Mouse (Mus musculus) A20 (cell line): ENCODE results near the gene Auts2.

Experiments
- DNase-seq: peaks from one replicate; pipeline ENCODE4 v3.0.0-alpha.2; 2011; ENCODE audit warnings: low read depth, low spot score

Gene Auts2

DNA sequence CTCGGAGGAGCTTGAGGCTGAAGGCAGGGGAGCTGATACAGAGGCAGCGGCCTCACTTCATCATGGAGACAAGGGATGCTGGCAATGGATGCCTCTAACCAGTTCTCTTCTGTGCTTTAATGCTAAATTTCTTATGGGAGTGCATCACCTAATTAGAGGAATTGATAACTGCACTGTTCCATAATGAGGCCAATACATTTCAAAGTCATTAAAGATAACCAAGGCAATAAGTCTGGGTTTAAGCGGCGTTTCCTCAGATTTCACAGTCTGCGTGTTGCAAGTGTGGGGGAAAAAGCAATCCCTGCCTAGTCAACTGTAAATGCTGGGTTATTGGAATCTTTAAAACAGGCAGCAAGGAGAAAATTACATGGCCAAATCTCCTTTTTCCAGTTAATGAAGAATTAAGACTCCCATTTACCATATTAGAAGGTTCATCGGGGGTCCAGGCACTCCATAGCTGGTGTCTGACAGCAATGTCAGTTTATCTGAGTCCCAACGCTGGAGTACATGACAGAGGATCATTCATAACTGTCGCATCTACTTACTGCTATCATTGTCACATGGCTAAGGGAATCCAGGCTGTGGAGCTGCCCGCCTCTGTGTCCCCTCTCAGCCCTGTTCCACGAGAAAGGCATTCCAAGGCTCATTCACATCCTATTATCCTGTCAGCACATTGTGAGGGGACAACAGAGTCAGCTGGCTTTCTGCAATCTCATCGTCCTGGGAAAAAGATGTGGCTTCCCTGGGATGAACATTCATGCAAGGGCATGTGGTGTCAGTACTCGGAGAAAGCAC, 623.0 kb downstream of the Auts2 start:
- no peak for DNase-seq

DNA sequence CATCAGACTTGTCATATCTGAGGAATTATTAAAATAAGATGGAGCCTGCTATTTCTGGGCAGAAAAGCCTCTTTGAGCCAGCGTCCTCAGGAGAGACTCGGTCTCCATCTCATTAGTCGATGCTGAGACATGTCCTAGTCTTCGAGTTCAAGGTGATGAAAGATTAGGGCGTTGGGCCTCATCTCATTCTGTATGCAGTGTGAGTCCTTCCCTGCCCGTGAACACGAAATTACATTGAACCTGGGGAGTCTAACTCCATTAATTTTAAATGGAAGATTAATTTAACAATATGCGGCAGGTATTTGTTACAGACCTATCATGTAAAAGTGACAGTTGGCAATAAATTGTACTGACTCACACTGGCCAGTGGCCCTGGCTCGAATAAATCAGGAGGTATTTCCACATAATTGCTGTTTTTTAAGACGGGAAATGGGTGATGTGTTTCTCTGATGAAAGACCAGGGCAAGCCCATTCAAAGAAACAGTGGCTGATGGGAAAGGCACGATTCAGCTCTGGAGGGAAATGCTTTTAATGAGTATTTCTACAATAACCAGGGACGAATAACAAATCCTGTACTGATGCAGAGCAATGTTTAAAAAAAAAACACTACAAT, 626.2 kb downstream of the Auts2 start:
- no peak for DNase-seq

DNA sequence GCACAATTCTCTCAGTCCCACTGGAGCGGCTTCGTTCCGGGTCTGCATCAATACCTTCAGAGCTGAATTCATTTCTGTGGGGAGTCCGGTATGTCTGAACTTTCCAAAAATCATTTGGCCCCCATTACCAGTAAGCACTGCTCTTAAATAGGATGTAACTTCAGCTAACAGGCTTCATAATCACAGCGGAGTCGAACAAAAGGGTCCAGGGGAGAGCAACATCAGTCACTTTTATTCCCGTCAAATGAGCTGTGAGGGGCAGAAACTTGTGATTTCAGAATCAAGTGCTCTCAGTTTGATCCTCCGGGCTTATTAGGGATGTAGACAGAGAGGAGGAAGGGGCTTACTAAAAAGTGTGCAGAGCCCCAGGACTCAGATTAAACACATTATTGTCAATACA, 629.6 kb downstream of the Auts2 start:
- no peak for DNase-seq

DNA sequence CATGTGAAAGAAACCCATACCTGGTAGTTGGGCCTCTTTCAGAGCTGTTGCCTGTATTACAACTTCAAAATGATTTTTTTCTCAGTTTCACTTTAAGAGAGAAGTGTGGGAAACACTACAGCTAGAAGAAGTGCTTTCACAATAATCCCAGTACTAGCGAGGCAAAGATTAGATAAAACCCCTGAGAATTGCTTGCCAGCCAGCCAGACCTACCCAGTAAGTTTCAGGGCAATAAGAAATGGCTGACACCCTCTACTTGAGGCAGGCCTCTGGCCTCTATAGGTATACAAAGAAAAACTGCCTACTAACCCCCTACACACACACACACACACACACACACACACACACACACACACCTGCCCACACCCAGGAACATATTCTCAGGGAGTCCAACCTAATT, 630.2 kb downstream of the Auts2 start:
- DNase-seq = no peak

DNA sequence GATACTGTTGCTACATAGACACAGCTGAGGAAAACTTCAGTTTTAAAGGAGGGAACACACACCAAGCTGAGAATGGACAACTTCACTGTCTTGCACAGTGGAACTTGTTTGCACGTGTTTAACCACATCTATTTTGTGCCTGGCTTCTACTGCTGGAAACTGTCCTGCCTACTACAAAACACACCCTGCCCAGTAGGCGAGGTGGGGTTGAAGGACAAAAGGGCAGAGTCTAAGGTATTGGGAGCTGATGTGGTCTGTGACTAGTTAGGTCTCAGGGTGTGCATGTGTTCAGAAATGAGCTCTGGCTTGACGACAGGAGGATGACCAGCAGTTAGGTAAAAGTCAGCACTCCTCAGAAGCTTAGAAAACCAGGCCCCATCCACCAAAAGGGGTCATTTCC, 636.8 kb downstream of the Auts2 start:
- DNase-seq = no peak

DNA sequence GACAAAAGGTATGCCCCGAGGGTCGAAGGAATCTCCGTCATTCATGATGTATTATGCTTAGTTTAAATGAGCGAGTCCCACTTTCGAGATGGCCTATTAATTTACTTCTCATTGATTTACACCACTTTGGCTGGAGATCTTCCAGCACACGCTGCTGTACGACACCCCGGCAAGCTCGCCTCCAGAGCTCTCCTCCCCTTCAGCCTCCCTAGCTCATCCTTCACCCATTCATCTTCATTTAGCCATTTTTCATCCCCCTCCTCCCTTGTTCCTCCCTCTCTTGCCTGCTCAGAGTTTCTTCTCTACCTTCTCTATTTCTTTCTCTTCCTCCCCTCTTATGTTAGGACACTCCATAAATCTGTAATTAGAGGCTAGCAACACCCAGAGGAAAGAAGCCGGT, 638.7 kb downstream of the Auts2 start:
- DNase-seq = no peak

DNA sequence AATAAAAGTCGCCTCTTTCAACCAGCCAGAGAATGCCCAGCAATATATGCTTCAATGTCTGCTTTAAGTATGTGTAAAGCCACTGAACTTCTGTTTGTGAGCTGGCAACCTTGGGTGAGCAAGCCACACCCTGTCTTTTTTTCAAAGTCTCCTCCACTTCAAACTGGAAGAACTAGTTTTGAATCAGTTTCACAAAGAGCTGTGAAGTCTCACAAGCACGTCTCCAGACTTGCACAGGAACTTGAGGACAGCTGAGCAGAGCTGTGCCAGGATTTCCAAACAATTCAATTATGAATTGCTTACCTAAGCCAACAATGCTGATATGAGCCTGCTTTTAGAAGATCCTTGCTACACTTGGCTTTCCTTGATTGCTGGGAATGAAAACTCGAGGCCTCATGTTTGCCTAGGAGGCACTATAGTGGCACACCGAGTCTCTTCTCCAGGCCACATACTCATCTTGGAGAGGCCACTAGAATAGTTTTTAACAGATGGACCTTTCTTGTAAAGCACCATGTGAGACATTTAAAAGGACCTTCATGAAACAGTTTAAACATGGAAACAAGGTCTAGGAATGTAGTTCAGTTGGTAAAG, 645.0 kb downstream of the Auts2 start:
- DNase-seq = no peak

DNA sequence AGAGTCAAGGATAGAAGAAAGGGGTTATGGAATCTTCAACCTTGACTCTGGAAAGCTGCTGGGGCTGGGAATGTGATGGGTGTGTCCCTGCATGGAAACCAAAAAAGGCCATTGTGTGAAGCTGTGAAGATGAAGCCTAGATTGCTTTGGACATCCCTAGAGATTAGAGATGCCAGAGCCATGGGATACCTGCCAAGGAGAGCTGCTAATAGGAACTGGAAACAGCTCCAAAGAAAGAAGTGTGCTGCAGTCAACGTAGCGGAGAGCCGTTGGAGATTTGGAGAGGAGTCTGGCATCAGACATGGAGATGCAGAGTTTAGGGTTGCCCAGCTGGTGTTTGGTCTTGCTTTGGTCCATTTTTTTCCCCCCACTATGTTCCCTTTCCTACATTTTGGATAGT, 656.5 kb downstream of the Auts2 start:
- DNase-seq = no peak

DNA sequence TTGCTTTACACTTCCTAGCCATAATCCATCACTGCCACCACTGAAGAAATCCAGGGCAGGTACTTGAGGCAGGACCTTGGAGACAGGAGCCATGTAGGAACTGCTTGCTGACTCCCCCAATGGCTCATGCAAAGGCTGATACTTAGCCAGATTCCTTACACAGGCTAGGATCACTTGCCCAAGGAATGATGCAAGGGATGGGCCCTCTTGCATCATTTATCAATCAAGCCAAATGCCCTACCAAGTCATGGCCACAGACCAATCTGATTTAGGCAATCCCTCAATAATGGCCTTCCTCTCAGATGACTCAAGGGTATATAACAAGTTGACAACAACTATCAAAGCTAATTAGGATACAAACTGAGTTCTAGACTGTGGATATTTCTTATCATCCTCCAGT, 666.6 kb downstream of the Auts2 start:
- DNase-seq = no peak

DNA sequence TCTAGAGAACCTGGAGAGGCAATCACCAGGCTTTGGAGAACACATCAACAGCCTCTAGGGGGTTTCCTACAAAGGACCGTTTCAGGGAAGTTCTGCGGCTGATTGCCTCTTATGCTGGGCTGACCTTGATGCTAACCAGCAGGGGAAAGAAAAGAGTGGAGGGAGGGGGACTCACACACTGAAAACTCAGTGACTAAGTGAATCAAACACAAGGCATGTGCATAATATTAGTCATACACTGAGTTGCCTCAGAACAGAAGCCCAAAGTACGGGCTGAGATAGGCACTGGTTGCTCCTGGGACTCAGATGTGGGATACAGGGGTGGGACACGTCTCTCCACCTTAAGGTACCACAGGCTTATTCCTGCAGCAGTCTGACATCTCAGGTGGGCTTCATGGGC, 667.2 kb downstream of the Auts2 start:
- DNase-seq = no peak

DNA sequence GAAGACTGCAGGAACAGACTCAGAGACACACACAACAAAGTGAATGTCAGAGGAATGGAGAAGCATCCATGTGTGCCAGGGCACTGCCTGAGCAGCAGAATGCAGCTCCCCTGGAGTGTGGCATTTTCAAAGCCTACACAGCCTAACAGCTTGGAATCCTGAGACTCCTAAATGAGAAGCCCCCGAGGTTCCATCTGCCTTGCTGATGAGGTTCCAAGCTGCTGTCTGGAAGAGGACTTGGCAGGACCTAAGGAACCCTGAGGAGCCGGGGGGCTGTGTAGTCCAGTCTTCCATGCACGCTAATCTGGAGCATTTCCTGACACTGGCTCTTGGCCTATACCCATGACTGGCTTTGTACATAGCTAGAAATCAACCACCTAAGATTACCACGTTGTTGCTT, 670.0 kb downstream of the Auts2 start:
- no peak for DNase-seq

DNA sequence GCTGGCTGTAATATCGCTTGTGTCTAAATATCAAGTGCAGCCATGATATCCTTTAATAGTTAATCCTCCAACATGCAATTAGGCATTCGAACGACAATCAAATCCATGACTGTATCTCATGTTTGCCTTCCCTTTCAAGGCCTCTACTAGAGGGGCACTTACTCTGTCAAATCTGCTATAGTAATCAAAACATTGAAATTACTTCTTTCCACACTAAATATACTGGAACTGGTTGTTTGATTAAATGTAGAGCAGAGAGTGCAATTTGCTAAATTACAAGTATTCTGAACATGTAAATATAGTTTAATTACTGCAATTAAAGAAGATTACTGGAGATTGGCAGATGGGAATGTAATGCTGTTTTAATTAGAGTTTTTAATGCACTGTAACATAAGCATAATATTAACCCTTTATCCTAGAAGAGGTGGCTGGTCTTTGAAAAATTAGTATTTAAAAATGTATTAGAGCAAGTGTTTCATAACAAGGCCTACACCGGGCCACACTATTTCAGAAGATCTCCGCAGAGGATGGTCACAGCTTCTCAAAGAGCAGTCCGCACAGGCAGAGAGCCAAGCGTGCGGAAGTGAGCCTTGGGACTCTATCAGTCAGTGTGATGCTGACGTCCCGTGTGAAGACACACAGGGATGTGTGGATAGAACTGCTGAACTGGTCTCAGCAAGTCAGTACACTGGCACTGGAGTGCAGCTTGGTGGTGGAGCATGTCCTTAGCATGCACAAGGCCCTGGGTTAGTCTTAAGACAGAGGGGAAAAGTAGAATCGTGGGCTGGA, 673.2 kb downstream of the Auts2 start:
- no peak for DNase-seq

DNA sequence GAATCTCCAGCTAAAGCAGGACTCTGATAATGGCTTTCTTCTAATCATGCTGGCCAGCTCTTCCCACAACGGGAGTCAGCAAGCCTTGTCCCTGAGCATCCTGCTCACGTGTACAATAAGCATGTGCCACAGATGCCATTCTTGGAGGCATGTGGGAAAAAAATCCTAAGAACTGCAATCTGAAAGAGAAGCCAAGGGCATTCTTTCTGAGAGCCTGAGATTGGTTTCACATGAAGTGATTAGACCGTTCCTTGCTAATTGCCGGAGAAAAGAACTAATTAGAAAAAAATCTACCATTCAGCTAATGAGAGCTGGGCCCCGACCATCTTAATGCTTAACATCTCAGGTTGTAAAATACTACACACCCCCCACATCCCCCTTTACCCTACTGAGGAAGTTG, 677.9 kb downstream of the Auts2 start:
- DNase-seq = no peak

DNA sequence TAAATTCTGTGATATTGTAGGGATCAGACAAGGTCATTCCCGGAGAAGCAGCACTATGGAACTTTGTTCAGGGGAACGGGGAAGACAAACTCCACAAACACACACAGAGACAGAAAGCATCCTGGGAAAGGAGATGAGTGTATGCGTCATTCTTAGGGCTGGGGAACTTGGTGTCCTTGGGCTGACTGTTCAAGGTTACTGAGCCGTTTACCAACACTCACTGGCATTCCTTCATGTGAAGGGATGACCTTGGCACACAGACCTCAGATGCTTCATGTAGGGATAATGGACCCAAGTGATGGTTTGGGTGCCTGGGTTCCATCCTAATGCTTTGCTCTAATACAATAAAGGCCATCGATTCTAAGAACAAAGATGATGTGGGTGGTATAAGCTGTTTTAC, 685.2 kb downstream of the Auts2 start:
- no peak for DNase-seq

DNA sequence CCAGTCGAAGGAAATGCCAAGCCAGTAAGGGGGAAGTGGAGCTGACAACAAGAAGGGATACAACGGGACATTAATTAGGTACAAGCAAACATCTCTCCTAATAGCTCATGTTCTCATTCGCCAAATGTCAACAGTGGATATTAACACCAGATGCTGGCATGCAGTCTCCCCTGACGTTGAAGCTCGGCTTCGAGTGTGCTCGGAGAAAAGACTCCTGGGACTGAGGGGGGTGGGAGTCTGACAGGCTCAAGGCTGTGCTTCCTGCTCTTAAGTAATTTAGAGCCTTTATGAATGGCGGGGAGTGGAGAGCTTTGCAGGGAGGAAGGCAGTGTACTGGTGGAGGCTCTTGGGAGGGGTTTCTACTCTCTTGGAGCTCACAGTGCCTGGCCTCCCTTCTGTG, 687.8 kb downstream of the Auts2 start:
- DNase-seq = no peak

DNA sequence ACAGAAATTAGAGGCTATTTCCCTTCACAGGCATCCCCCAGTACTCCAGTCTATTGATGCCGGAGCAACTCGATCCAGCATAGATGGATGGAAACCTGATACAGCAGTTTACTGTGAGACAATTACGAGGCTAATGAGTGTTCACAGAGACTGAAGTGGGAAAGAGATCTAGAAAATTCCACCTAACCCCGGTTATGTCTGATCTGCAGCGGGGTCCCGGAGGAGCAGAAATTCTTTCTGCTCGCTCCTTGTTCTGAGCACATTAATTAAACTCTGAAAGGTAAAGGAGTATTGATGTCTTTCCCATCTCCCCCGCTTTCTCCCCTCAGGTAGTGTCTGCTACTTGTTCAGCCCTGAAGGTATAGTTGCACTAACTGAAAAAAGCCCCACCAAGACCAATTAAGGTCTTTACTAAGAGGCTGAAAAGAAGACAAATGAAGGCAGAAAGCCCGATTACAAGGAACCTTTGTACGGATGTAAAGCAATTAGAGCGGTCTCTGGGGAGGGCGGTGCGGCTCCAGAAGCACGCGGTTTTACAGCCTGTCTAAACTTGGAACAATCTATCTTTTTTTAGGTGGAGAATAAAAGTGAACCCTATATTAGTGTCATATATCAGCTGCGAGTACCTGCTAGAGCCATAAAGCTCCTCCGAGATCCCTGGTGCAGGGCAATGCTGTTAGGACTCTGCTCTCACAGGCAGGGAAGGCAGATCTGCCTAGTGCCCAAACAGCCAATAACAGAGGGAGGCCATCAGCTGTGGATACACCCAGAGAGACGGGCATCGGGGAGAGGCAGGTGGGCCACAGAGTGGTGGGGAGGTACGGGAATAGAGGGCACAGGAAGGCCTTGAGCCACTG, 691.3 kb downstream of the Auts2 start:
- no peak for DNase-seq

DNA sequence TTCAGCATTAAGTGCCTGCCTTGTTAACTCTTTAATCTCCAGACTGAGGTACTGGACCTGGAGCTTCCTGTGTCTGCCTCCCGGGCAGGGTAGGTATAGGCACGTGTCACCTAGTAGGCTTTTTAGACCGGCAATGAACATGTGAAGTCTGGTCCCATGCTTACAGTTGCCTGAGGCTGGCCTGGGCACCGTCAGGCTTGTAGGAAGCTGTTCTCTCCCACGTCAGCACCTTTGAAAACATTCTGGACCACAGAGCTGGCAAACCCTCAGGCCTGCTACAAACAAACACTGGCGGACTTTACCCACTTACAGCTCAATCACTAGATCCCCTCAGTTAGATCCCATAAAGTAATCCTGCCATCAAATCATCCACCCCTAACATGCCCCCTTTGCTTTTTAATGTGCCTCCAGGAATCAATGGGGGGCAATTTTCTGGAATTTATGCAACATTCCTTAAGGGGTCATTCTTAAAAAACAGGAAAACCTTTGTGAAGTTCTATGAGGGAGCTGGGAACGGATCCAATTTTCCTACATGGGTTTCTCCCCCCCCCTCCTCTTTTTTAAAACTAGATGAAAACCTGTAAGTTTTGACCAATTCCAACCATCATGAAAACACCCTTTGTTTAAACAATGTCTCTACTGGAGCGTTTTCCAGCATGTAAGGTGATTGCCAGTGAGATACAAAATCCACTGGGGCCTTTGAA, 692.4 kb downstream of the Auts2 start:
- no peak for DNase-seq

DNA sequence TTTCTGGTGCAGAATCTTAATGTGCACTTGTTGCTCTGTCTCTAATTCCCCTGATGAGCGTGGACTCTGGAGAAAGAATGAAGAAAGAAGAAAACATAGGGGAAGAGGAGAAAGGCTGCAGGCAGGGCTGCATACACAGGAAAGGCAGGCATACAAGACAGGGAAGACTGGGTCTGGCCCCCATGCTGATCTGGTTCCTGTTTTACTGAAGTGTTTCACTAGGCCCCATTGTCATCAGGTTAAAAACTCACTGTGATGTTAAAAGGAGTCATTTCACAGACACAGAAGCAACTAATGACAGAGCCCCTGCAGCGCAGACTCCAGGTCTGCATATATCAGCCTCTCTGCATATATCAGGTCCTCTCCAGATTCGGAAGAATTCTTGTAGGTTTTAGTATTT, 693.5 kb downstream of the Auts2 start:
- DNase-seq = no peak

DNA sequence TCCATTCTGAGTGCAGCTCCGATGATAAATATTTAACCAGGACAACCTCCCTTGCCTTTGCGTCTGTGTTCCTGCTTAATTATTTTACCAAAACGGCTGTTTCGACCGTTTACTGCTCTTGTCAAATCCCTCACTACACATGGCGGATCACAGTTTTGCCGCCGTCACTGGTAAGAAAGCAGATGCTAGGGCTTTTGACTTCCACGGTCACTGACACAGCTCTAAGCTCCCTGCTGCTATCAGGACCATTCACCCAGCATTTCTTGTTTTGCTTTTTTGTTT, 698.7 kb downstream of the Auts2 start:
- no peak for DNase-seq

DNA sequence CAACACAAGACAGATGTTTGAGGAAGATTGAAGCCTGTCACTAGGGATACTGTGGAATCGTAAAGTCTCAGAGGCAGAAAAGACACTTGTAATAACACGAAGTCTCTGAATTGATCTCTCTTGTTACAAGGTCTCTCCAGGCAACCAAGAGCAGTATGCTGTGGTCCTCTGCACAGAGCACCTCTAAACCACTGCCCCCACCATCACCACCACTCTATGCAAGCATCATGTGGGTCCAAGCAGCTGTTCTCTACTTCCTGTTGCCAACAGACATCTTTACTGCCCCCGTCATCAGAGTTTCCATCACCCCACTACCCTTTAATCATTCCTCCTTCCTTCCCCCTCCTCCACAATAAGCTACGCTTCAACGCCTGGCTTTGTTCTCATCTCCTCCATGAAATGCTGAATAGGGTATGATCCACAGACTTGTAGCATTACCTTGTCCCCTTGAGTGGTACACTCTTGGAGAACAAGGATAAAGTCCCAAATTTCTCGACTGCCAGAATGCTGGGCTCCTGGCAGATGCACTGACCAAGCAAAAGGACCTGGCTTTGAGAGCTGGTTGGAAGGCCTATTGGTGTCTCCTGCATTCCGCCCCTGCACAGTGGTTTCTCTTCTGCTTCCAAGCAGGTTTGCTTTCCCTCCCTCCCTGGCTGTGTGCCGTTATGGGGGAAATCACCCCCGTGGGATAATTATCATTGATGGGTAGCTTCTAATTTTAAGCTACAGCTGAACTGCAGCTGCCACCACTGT, 699.2 kb downstream of the Auts2 start:
- no peak for DNase-seq
